Mouse (Mus musculus): ENCODE results near the gene Chp2. TPM values are rescaled to one million over a fixed set of nuclear protein-coding genes. Genes with fewer than 3 reads are reported as not detected.

Gene Chp2
- total RNA-seq, 1 experiment from 2014 or later = not detected

Other genes with a start within 250 kb of the Chp2 start
- 12.8 and 14.7 TPM in 2 replicates for gene Cog7, start 237.8 kb upstream of the Chp2 start, total RNA-seq (2017)
- gene Gga2, start 198.3 kb upstream of the Chp2 start, total RNA-seq (2017) = 11.3 and 14.0 TPM in 2 replicates
- gene Ubfd1, start 152.3 kb upstream of the Chp2 start, total RNA-seq (2017) = 33.9 and 39.3 TPM in 2 replicates
- 5.7 and 7.1 TPM in 2 replicates for gene Ears2, start 152.2 kb upstream of the Chp2 start, total RNA-seq (2017)
- gene Ndufab1, start 117.6 kb upstream of the Chp2 start, total RNA-seq (2017) = 74.9 and 110 TPM in 2 replicates
- 14.0 and 27.4 TPM in 2 replicates for gene Palb2, start 86.5 kb upstream of the Chp2 start, total RNA-seq (2017)
- 73.5 and 98.7 TPM in 2 replicates for gene Dctn5, start 86.5 kb upstream of the Chp2 start, total RNA-seq (2017)
- 26.5 and 43.2 TPM in 2 replicates for gene Plk1, start 60.1 kb upstream of the Chp2 start, total RNA-seq (2017)
- not detected in 2 replicates for gene Ern2, start 33.3 kb upstream of the Chp2 start, total RNA-seq (2017)
- 11.8 and 15.6 TPM in 2 replicates for gene Prkcb, start 69.3 kb downstream of the Chp2 start, total RNA-seq (2017)